Comparison of ENCODE assay signal across 7 mouse cellular contexts in genomic region chr9:13825896-13826295, GRCm38 (mm10). TPM values are rescaled to one million over a fixed set of nuclear protein-coding genes. Genes with fewer than 3 reads are reported as not detected.
DNase-seq lines count a peak whose midpoint lies in the region; ATAC-seq lines count a peak whose summit lies in the region.

No protein-coding gene starts in this region.

- peaks cover 16% of the 10 kb centered on the region for H3K4me1 ChIP-seq in neural tube, embryonic 11.5 days (ENCODE audit: control insufficient read depth, insufficient read depth, low read length)
- peaks cover 22% of the 10 kb centered on the region for H3K4me1 ChIP-seq in forebrain, embryonic 12.5 days
- peaks cover 17% of the 10 kb centered on the region for H3K4me1 ChIP-seq in limb, embryonic 15.5 days
- peaks cover 6% of the 10 kb centered on the region for H3K4me1 ChIP-seq in stomach, embryonic 15.5 days

- H3K9ac ChIP-seq in neural tube, embryonic 11.5 days (ENCODE audit: low read length), result peak overlapping the region; percentile 80
- H3K9ac ChIP-seq in forebrain, embryonic 12.5 days, result peak overlapping the region; percentile 87
- H3K9ac ChIP-seq in limb, embryonic 15.5 days, result peak overlapping the region; percentile 74
- H3K9ac ChIP-seq in stomach, embryonic 15.5 days, result peak overlapping the region; percentile 90; the same call in 1 of the 2 replicates

- WGBS in neural tube, embryonic 11.5 days, result 10% methylated on average over 8 of the region's 8 CpGs
- 6% methylated on average over 8 of the region's 8 CpGs for WGBS in forebrain, embryonic 12.5 days
- 5% methylated on average over 8 of the region's 8 CpGs for WGBS in limb, embryonic 15.5 days
- 2% methylated on average over 8 of the region's 8 CpGs for WGBS in stomach, embryonic 15.5 days

- no peaks in the 10 kb centered on the region for H3K27me3 ChIP-seq in neural tube, embryonic 11.5 days (ENCODE audit: control insufficient read depth, insufficient read depth, low read length)
- H3K27me3 ChIP-seq in forebrain, embryonic 12.5 days, result no peaks in the 10 kb centered on the region
- no peaks in the 10 kb centered on the region for H3K27me3 ChIP-seq in limb, embryonic 15.5 days
- H3K27me3 ChIP-seq in stomach, embryonic 15.5 days (replicated peaks), result no peaks in the 10 kb centered on the region

- peak overlapping the region; percentile 65 for H3K4me3 ChIP-seq in neural tube, embryonic 11.5 days (ENCODE audit: low read depth, low read length)
- H3K4me3 ChIP-seq in forebrain, embryonic 12.5 days (replicated peaks), result peak overlapping the region; percentile 86
- peak overlapping the region; percentile 76 for H3K4me3 ChIP-seq in limb, embryonic 15.5 days
- H3K4me3 ChIP-seq in stomach, embryonic 15.5 days (replicated peaks), result peak overlapping the region; percentile 74

- no peak for DNase-seq in neural tube, embryonic 11.5 days (ENCODE audit: low spot score)
- no peak for DNase-seq in neural tube, embryonic 10.5 days (ENCODE audit: extremely low spot score, low spot score)
- no peak for DNase-seq in left cerebral cortex, adult 18-20 months (ENCODE audit: low spot score in 2 of 2)
- DNase-seq in layer of hippocampus, adult 9-10 months (ENCODE audit: low spot score), result no peak

- H3K4me2 ChIP-seq in neural tube, embryonic 11.5 days (ENCODE audit: low read depth), result peak overlapping the region; percentile 69
- peak overlapping the region; percentile 63 for H3K4me2 ChIP-seq in forebrain, embryonic 12.5 days
- H3K4me2 ChIP-seq in limb, embryonic 15.5 days, result peak overlapping the region; percentile 65
- H3K4me2 ChIP-seq in stomach, embryonic 15.5 days, result peak overlapping the region; percentile 62

- peaks cover 2% of the 10 kb centered on the region; the same call in 1 of the 2 replicates for H3K36me3 ChIP-seq in neural tube, embryonic 11.5 days (ENCODE audit: control insufficient read depth, insufficient read depth, low read length)
- H3K36me3 ChIP-seq in forebrain, embryonic 12.5 days (replicated peaks), result peaks cover 16% of the 10 kb centered on the region
- H3K36me3 ChIP-seq in limb, embryonic 15.5 days, result peaks cover 10% of the 10 kb centered on the region
- peaks cover 4% of the 10 kb centered on the region for H3K36me3 ChIP-seq in stomach, embryonic 15.5 days

- 0 out of 2 replicates have a peak overlapping the region, but pooled peaks have one; percentile 93 for H3K27ac ChIP-seq in neural tube, embryonic 11.5 days (ENCODE audit: low read depth, low read length)
- H3K27ac ChIP-seq in forebrain, embryonic 12.5 days, result peak overlapping the region; percentile 99
- peak overlapping the region; percentile 99 for H3K27ac ChIP-seq in limb, embryonic 15.5 days
- H3K27ac ChIP-seq in stomach, embryonic 15.5 days, result peak overlapping the region; percentile 98

- no peaks in the 10 kb centered on the region for H3K9me3 ChIP-seq in neural tube, embryonic 11.5 days (ENCODE audit: control insufficient read depth, low read length)
- no peaks in the 10 kb centered on the region for H3K9me3 ChIP-seq in forebrain, embryonic 12.5 days
- no peaks in the 10 kb centered on the region for H3K9me3 ChIP-seq in limb, embryonic 15.5 days
- H3K9me3 ChIP-seq in stomach, embryonic 15.5 days, result no peaks in the 10 kb centered on the region

- ATAC-seq in neural tube, embryonic 11.5 days (ENCODE audit: insufficient read depth, low FRiP score, low TSS enrichment), result no peak
- ATAC-seq in forebrain, embryonic 12.5 days (ENCODE audit: low FRiP score), result no peak
- no peak for ATAC-seq in limb, embryonic 15.5 days (ENCODE audit: insufficient number of reproducible peaks, low FRiP score, low TSS enrichment, low read depth)
- ATAC-seq in stomach, embryonic 15.5 days (ENCODE audit: insufficient read depth, low FRiP score, low read depth), result no peak

RNA-seq across cellular contexts. Expression of gene Cep57, which starts 1.0 kb away (rescaled TPM):
- 57.2 and 60.2 TPM in 2 replicates for polyA plus RNA-seq in neural tube, embryonic 11.5 days (2014; fragmentation: Nextera tagmentation; extraction: Ambion mirVana)
- 72.8 and 76.5 TPM in 2 replicates for polyA plus RNA-seq in forebrain, embryonic 12.5 days (2016; fragmentation: Nextera tagmentation; extraction: Ambion mirVana)
- 41.9 and 47.8 TPM in 2 replicates for polyA plus RNA-seq in limb, embryonic 15.5 days (2015; fragmentation: Nextera tagmentation; extraction: Ambion mirVana)
- polyA plus RNA-seq in stomach, embryonic 15.5 days (2015; fragmentation: Nextera tagmentation; extraction: Ambion mirVana), result 46.4 and 51.8 TPM in 2 replicates
- 10 to 100 TPM; 18.0 to 18.4 TPM for total RNA-seq in left cerebral cortex, adult 18-20 months (2021)

RNA-seq across cellular contexts. Expression of gene Fam76b, which starts 1.6 kb away (rescaled TPM):
- 28.4 and 29.8 TPM in 2 replicates for polyA plus RNA-seq in neural tube, embryonic 11.5 days (2014; fragmentation: Nextera tagmentation; extraction: Ambion mirVana)
- 34.5 and 34.6 TPM in 2 replicates for polyA plus RNA-seq in forebrain, embryonic 12.5 days (2016; fragmentation: Nextera tagmentation; extraction: Ambion mirVana)
- 19.1 and 21.4 TPM in 2 replicates for polyA plus RNA-seq in limb, embryonic 15.5 days (2015; fragmentation: Nextera tagmentation; extraction: Ambion mirVana)
- 22.2 and 23.7 TPM in 2 replicates for polyA plus RNA-seq in stomach, embryonic 15.5 days (2015; fragmentation: Nextera tagmentation; extraction: Ambion mirVana)
- 10 to 100 TPM; 16.7 to 17.6 TPM for total RNA-seq in left cerebral cortex, adult 18-20 months (2021)
